Mouse (Mus musculus) heart, postnatal 0 days (tissue): ENCODE measurements around the gene Aoc2.

ENCODE experiments used
- CTCF ChIP-seq: IDR thresholded peaks from 2 replicates; pipeline ENCODE4 v1.5.1; 2016; ENCODE audit warnings: antibody characterized with exemption, control low read depth, low read depth
- EP300 ChIP-seq: IDR thresholded peaks from 2 replicates; pipeline ENCODE4 v1.6.1; 2016; ENCODE audit warnings: antibody characterized with exemption, low read depth

DNA sequence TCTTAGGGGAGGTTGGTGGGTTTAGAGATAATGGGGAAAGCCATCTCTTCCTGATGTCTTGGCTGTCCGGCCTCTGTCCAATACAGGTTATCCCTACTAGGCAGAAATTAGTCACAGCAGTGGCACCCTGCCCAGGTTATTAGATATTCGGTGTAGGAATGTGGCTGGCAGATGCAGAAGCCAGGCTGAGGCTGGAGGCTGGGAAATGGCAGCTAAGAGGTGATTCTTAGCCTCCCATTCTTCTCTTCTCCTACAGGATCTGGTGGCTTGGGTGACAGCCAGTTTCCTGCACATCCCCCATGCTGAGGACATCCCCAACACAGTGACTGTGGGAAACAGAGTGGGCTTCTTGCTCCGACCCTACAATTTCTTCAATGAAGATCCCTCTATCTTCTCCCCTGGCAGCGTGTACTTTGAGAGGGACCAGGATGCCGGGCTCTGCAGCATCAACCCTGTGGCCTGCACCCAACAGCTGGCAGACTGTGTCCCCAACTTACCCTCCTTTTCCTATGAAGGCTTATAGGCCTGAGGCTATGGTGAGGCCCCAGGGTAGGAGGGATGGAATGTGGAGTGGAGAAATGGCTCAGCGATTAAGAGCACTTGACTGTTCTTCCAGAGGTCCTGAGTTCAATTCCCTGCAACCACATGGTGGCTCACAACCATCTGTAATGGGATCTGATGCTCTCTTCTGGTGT is 4.2 kb downstream of the Aoc2 start:
- TF ChIP-seq CTCF (no peak), EP300 (no peak)
